Mouse (Mus musculus): ENCODE measurements around the gene Stim2. TPM values are rescaled to one million over a fixed set of nuclear protein-coding genes. Genes with fewer than 3 reads are reported as not detected.

Gene Stim2
- polyA plus RNA-seq, 1 experiment from 2014 or later: 16.8 TPM

DNA sequence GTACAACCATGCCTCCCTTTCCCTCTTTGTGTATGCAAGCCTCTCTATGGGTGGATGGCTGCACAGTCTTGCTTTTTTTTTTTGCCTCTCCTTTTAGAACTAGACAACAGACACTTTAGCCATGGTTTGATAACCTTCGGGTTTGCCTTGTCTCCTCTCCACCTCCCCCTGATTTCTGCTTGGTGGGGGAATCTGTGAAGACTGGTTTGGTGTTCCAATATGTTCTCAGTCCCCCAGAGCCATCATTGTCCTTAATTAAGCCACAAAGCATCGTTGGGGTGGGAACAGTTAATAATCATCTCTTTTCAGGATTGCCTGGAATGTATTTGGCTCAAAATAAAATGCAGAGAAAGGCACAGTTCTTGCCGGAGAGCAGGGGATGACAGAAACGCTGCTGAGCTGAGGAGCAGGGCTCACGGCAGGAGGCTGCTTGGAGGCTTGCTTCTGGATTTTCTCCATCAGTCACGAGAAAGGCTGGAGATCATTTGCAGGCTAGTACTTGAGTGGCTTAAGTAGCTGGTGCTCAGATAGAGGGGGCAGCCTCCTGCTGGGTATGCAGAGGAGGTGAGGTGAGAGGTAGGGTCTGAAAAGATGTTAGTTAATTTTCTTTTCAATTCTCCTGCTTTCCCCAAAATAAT, 161.0 kb downstream of the Stim2 start:
- no peaks in the 10 kb centered on the region for H3K9me3 ChIP-seq
- 7% methylated on average over 6 of the region's 6 CpGs for WGBS
- H3K9ac ChIP-seq (replicated peaks): no peak overlapping the region
- H3K4me2 ChIP-seq: no peak overlapping the region
- H3K36me3 ChIP-seq: no peaks in the 10 kb centered on the region
- peaks cover 26% of the 10 kb centered on the region; the same call in 1 of the 2 replicates for H3K27me3 ChIP-seq
- no peak overlapping the region for H3K4me3 ChIP-seq (replicated peaks)
- H3K4me1 ChIP-seq (replicated peaks): peaks cover 26% of the 10 kb centered on the region
- no peak for ATAC-seq (ENCODE audit: insufficient number of reproducible peaks, insufficient read depth, low FRiP score, low TSS enrichment, low read depth)
- no peak overlapping the region for H3K27ac ChIP-seq

- ATAC-seq (ENCODE audit: insufficient number of reproducible peaks, insufficient read depth, low FRiP score, low TSS enrichment, low read depth): no peak
- H3K4me3 ChIP-seq (replicated peaks): no peak overlapping the region
- no peak overlapping the region for H3K4me2 ChIP-seq
- peaks cover 22% of the 10 kb centered on the region; the same call in 1 of the 2 replicates for H3K27me3 ChIP-seq
- H3K9me3 ChIP-seq: no peaks in the 10 kb centered on the region
- WGBS: 84% methylated on average over 4 of the region's 4 CpGs
- H3K9ac ChIP-seq (replicated peaks): no peak overlapping the region
- H3K4me1 ChIP-seq (replicated peaks): peaks cover 26% of the 10 kb centered on the region
- H3K27ac ChIP-seq: no peak overlapping the region
- H3K36me3 ChIP-seq: no peaks in the 10 kb centered on the region
These were observed 162.3 kb downstream of the Stim2 start for GRCm38 (mm10) chr5:54160561-54160960.

DNA sequence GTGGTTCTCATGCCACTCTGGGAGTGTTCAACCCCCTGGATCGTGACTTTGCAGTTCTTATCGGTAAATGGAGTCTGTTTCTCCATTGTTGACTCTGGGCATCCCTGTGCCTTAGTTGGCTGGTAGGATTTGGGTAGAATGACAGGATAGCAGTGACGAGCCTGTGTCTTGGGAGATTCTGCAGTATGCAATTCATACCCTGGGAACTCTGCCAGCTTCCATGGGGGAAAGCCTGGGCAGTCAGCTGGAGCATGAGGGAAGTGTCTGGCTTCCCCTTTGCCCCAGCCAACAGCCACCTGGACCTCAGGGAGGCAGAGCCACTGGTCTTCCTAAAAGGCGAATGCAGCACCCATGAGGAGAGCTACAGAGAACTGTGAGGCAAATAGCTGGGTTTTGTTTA, 165.6 kb downstream of the Stim2 start:
- WGBS: 85% methylated on average over 4 of the region's 4 CpGs
- H3K36me3 ChIP-seq: no peaks in the 10 kb centered on the region
- H3K27ac ChIP-seq: no peak overlapping the region
- H3K9me3 ChIP-seq: no peaks in the 10 kb centered on the region
- no peak for ATAC-seq (ENCODE audit: insufficient number of reproducible peaks, insufficient read depth, low FRiP score, low TSS enrichment, low read depth)
- H3K4me1 ChIP-seq (replicated peaks): 0 out of 2 replicates have a peak, but pooled peaks cover 7% of the 10 kb centered on the region
- peaks cover 13% of the 10 kb centered on the region; the same call in 1 of the 2 replicates for H3K27me3 ChIP-seq
- no peak overlapping the region for H3K4me2 ChIP-seq
- H3K9ac ChIP-seq (replicated peaks): no peak overlapping the region
- H3K4me3 ChIP-seq (replicated peaks): no peak overlapping the region

Other genes with a start within 250 kb of the Stim2 start
- 45.8 and 50.2 TPM in 2 replicates for gene Tbc1d19, start 188.9 kb upstream of the Stim2 start, polyA plus RNA-seq (2016; fragmentation: Nextera tagmentation; extraction: Ambion mirVana)

All from limb, embryonic 12.5 days (tissue).